Mouse (Mus musculus) kidney, postnatal 36 days (tissue): ENCODE data around the gene Trarg1.

Experiments used
- DNase-seq, 2 experiments: peaks; one replicate each; pipeline ENCODE4 v3.0.0; 2021 to 2022; ENCODE audit warnings: mixed read lengths in 2 of 2

Gene Trarg1

GRCm38 (mm10) chr11:76674199-76674598, 5.4 kb upstream of the Trarg1 start:
- DNase-seq = no peak

- peak in 1 of 2 experiments; percentile 27 for DNase-seq
Measured at GRCm38 (mm10) chr11:76674704-76675103, 4.9 kb upstream of the Trarg1 start.

- DNase-seq = no peak
Measured at GRCm38 (mm10) chr11:76685604-76686003, 6.0 kb downstream of the Trarg1 start.

DNA sequence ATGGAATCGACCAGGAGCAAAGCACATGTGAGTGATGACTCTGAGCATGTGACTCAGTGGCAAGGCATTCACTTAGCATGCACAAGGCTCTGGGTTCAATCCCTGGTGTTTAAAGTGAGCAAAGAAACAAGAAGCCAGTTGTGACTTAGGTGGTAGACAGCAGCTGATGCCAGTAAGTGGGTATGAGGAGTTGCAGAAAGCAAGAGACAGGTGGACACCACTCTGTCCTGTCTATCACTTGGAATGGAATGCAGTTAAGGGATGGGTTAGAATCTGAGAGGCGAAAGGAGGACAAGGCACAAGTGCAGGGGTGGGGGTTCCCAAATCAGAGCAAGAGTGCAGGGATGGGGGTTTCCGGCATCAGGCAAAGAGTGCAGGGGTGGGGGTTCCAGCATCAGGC, 12.5 kb downstream of the Trarg1 start:
- DNase-seq = no peak

DNA sequence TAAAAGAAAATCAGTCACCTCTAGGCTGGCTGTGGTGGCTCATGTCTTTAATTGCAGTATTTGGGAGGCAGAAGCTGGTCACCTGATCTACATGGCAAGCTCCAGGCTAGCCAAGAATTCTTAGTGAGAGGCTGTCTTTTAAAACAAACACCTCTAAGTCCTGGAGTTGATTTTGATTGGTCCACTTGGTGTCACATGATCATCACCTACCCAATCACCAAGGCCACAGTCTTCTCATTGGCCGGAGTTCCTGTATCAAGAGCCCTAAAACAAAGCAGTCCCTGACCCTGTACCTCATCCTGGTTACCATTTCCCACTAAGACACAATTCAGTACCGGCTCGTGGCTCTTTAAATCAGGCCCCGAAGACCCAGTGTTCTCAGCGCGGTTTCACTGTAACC, 16.2 kb downstream of the Trarg1 start:
- DNase-seq = no peak

DNA sequence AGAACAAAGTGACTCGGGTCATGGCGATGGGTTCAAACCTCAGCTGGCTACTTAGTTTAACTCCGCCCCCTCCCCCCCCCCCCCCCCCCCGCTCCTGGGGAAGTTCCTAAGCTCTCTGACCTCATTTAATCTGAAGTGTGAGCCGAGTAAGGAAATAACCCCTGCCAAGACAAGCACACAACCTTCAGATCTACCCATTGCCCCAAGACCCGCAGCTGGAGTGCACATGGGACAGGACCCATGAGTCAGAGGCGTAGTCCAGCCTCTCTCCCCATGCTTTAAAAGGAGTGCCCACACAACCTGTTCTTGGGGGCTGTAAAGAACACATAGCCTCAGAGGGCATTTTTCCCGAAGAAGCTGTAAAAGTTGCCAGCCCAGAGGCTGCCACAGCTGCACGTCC, 20.0 kb downstream of the Trarg1 start:
- DNase-seq = no peak

GRCm38 (mm10) chr11:76707656-76708055, 28.0 kb downstream of the Trarg1 start:
- DNase-seq = no peak

DNA sequence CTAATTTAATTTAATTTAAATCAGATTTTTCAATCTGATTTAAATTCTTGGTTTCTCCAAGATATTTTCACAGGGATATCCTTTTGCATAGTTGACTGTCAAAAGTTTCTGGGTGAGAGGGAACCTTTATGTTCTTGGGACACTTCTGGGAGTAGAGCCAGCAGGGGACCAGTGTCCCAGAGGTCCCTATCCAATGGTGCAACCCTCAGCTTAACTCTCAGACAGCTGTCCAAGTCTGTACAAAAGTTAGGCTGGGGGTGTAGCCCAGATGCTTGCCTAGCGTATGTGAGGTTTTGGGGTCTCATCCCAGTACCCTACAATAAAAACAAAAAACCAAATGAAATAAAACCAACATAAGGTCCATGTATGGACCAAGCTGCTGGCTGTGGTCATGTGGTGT, 28.5 kb downstream of the Trarg1 start:
- DNase-seq = no peak

- peak; percentile 55 to 58 for DNase-seq
Measured at GRCm38 (mm10) chr11:76708881-76709280, 29.3 kb downstream of the Trarg1 start.

GRCm38 (mm10) chr11:76709625-76710452, 30.2 kb downstream of the Trarg1 start:
- DNase-seq = peak; percentile 38 to 39

GRCm38 (mm10) chr11:76717000-76717399, 37.4 kb downstream of the Trarg1 start:
- no peak for DNase-seq

GRCm38 (mm10) chr11:76723911-76724310, 44.3 kb downstream of the Trarg1 start:
- DNase-seq = no peak

DNA sequence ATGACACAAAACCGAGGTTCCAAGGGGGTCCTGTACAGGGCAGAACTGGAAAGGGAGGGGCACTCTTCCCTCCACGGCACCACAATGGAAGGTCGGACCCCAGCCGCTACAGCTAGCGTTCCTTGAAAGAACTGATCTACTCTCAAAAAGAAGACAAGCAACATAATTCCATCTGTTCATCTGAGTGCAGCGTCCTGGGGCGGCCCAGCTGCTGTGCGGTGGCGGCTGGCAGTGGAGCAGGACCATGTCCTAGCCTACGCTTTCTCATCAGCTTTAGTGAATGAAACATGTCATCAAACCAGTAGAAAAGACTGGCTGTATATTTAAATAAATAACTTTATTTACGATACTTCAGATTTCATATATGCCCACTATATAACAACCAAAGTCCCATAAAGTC, 48.5 kb downstream of the Trarg1 start:
- DNase-seq = no peak

- DNase-seq = no peak
Measured at GRCm38 (mm10) chr11:76730650-76731049, 51.0 kb downstream of the Trarg1 start.

GRCm38 (mm10) chr11:76734560-76734959, 55.0 kb downstream of the Trarg1 start:
- DNase-seq = no peak

- DNase-seq = peak in 1 of 2 experiments; percentile 29
Measured at GRCm38 (mm10) chr11:76735753-76736324, 56.2 kb downstream of the Trarg1 start.

GRCm38 (mm10) chr11:76739125-76739524, 59.5 kb downstream of the Trarg1 start:
- DNase-seq = peak; percentile 7 to 67

DNA sequence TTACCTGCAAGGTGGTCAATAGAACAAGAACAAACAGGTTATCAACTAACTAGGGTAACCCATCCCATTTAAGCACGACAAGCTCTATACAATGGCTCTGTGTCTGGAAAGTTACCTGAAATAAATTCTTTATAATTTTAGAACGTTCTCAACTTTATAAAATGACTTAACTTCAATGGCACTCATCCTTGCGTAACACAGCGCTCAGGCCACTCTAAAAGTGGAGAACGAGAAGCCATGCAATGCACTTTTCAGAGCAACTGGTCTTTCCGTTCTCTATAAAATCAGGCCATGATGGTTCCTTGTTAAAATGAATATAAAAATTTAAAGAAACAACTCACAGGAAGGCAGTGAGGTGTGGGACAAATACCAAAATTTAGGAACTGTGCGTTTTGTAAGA, 62.9 kb downstream of the Trarg1 start:
- no peak for DNase-seq

DNA sequence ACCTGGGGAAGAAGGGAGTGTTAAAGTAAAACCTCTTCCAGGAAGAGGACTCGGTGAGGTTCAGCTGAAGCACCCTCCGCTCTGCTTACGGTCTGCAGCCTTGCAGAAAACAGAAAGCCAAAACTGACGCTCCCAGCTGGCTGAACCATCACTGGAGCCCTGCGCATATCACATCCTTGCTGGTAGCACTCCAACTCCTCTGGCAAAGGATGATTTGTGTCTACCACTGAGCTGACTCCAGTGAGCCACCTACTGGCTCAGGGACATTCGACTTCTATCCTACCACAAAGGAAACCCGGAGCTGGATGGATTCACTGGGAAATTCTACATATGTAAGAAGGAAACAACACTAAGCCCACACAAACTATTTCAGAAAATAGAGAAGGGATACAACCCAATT, 64.9 kb downstream of the Trarg1 start:
- DNase-seq = peak; percentile 38 to 50

GRCm38 (mm10) chr11:76745921-76746320, 66.3 kb downstream of the Trarg1 start:
- no peak for DNase-seq
